Mouse (Mus musculus) ES-E14 (cell line): ENCODE measurements around the gene Tex38. TPM values are rescaled to one million over a fixed set of nuclear protein-coding genes. Genes with fewer than 3 reads are reported as not detected.

Experiments
- DNase-seq: peaks from one replicate; pipeline ENCODE4 v3.0.0-alpha.2; 2013; ENCODE audit warnings: low read depth, low spot score
- H3K27ac ChIP-seq: 2 replicates; pipeline ENCODE4 v1.5.1; 2012; ENCODE audit warnings: low read depth, mild to moderate bottlenecking, low read length, moderate library complexity, mixed read lengths; ENCODE audit not compliant: poor library complexity, insufficient read depth, severe bottlenecking
- H3K36me3 ChIP-seq: 2 replicates; pipeline ENCODE4 v1.6.1; 2012; ENCODE audit warnings: mild to moderate bottlenecking, low read length, moderate library complexity, mixed read lengths; ENCODE audit not compliant: control insufficient read depth, poor library complexity, insufficient read depth, severe bottlenecking
- H3K4me1 ChIP-seq, 2 experiments: fragments of 150-350 bp in 1 of 2; sonication (generic) in 1 of 2; 2 replicates each; pipeline ENCODE4 v1.6.1; 2012; ENCODE audit warnings: low read length in 2 of 2, mild to moderate bottlenecking in 1 of 2, mixed read lengths in 1 of 2; ENCODE audit not compliant: control insufficient read depth in 2 of 2, insufficient read depth in 2 of 2, poor library complexity in 1 of 2
- H3K4me3 ChIP-seq, 2 experiments: fragments of 150-350 bp in 1 of 2; sonication (generic) in 1 of 2; 2 replicates each; pipeline ENCODE4 v1.5.1; 2012; ENCODE audit warnings: low read length in 2 of 2, low read depth in 1 of 2, mild to moderate bottlenecking in 1 of 2, mixed read lengths in 1 of 2; ENCODE audit not compliant: insufficient read depth in 1 of 2, poor library complexity in 1 of 2, severe bottlenecking in 1 of 2
- H3K9ac ChIP-seq: 2 replicates; pipeline ENCODE4 v1.6.1; 2012; ENCODE audit warnings: low read depth, mild to moderate bottlenecking, low read length, mixed read lengths; ENCODE audit not compliant: poor library complexity, insufficient read depth, severe bottlenecking
- H3K9me3 ChIP-seq: fragments of 150-350 bp; sonication (generic); 2 replicates; pipeline ENCODE4 v1.6.1; 2012; ENCODE audit warnings: low read depth, mild to moderate bottlenecking, low read length; ENCODE audit not compliant: control insufficient read depth, insufficient read depth
- CHD2 ChIP-seq: IDR thresholded peaks from 2 replicates; pipeline ENCODE4 v1.6.1; 2014; ENCODE audit warnings: mild to moderate bottlenecking, low read depth, low read length, inconsistent platforms
- HCFC1 ChIP-seq: IDR thresholded peaks from 2 replicates; pipeline ENCODE4 v1.6.1; 2012; ENCODE audit warnings: low read length, inconsistent platforms, borderline replicate concordance; ENCODE audit not compliant: insufficient read depth
- MAFK ChIP-seq: IDR thresholded peaks from 2 replicates; pipeline ENCODE4 v1.6.1; 2014; ENCODE audit warnings: mild to moderate bottlenecking, low read depth, low read length, inconsistent platforms; ENCODE audit not compliant: insufficient read depth
- ZC3H11A ChIP-seq: IDR thresholded peaks from 2 replicates; pipeline ENCODE4 v1.6.1; 2012; ENCODE audit warnings: low read depth, mild to moderate bottlenecking, inconsistent platforms, low read length, borderline replicate concordance
- ZNF384 ChIP-seq: IDR thresholded peaks from 2 replicates; pipeline ENCODE4 v1.6.1; 2012; ENCODE audit warnings: low read depth, low read length, inconsistent platforms
- in situ Hi-C, 2 experiments: fragments of 600-800 bp; cut with MboI; formaldehyde crosslinking; loops; one replicate each; pipeline ENCODE4 v1.15.1; 2025; ENCODE audit warnings: low sequenced_read_pairs in 2 of 2, inconsistent platforms in 1 of 2; ENCODE audit not compliant: unreplicated experiment in 2 of 2
- total RNA-seq: library from RNA; depleted of rRNA; stranded (reverse); fragments of 300-350 nt; gene quantifications from 2 replicates; pipeline ENCODE4 v1.2.3, GENCODE M21; 2012

Gene Tex38
- total RNA-seq, 1 experiment, result not detected

- no peak overlapping the region for H3K9ac ChIP-seq
- H3K27ac ChIP-seq, result no peak overlapping the region
- H3K9me3 ChIP-seq, result no peaks in the 10 kb centered on the region
- TF ChIP-seq CHD2 (no peak), ZNF384 (no peak), HCFC1 (no peak), ZC3H11A (no peak), MAFK (no peak)
- H3K4me1 ChIP-seq, result peaks cover 0 to 6% of the 10 kb centered on the region in 2 experiments; a peak in 2 of 4 replicates
- in situ Hi-C loops, result no loop called here
- peaks cover 4% of the 10 kb centered on the region; the same call in 1 of the 2 replicates for H3K36me3 ChIP-seq
- no peak overlapping the region for H3K4me3 ChIP-seq
- no peak for DNase-seq
These were observed 1.4 kb upstream of the Tex38 start for GRCm38 (mm10) chr4:115782026-115782805.

- H3K36me3 ChIP-seq, result 0 out of 2 replicates have a peak, but pooled peaks cover 2% of the 10 kb centered on the region
- H3K27ac ChIP-seq, result no peak overlapping the region
- no peaks in the 10 kb centered on the region for H3K9me3 ChIP-seq
- H3K4me1 ChIP-seq, result peaks cover 0 to 3% of the 10 kb centered on the region in 2 experiments; a peak in 1 of 4 replicates
- in situ Hi-C loops, result no loop called here
- TF ChIP-seq CHD2 (no peak), HCFC1 (no peak), ZC3H11A (no peak), ZNF384 (no peak), MAFK (no peak)
- H3K4me3 ChIP-seq, result no peak overlapping the region
- no peak overlapping the region for H3K9ac ChIP-seq
- DNase-seq, result no peak
These were observed 549 bp downstream of the Tex38 start for GRCm38 (mm10) chr4:115780269-115780668.

DNA sequence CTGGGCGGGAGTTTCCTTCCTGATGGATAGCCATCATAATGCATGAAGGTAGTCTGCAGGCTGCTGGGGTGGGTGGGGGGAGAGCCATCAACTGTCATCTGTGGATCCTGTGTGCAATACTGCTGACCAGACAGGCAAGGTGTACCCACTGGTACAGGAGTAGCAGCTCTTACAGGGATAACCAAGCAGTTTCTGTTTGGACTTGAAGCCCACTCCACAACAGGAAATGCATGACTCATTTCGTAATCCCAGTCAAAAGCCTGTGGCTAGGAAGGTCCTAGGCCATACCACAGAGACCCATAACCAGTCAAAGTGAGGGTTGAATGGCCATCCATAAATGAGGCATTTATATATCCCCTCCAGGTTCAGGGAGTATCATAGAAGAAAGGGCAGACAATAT, 3.2 kb downstream of the Tex38 start:
- in situ Hi-C loops, result no loop called here
- Histone ChIP-seq H3K9ac (no peak overlapping the region), H3K36me3 (0 out of 2 replicates have a peak, but pooled peaks cover 2% of the 10 kb centered on the region), H3K4me3 (no peak overlapping the region), H3K4me1 (no peaks in the 10 kb centered on the region), H3K9me3 (no peaks in the 10 kb centered on the region), H3K27ac (no peak overlapping the region)
- no peak for DNase-seq
- TF ChIP-seq MAFK, result no peak

DNA sequence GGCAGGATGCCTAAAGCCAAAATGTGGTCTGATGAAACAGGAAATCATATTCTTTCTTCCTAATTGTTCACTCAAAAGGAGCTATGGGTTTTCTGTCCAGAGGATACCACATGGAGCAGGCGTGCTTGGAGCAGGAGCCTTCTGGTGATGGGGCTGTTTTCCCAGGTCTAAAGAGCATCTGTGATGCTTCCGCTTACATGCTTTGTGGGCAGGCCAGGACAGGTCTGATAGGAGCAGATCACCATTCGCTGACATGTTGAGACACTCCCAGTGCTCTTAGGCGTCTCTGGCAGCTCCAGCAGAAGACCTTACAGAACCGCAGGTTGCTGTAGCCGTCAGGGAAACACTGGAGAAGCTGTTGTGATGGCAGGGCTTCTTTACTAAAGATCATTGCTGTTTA, 5.8 kb downstream of the Tex38 start:
- DNase-seq, result no peak
- Histone ChIP-seq H3K4me1 (no peaks in the 10 kb centered on the region), H3K36me3 (0 out of 2 replicates have a peak, but pooled peaks cover 2% of the 10 kb centered on the region)

More for the DNA sequence above, 5.8 kb downstream of the Tex38 start:
- in situ Hi-C loops, result no loop called here
- no peak overlapping the region for H3K27ac ChIP-seq
- H3K4me3 ChIP-seq, result no peak overlapping the region
- no peaks in the 10 kb centered on the region for H3K9me3 ChIP-seq
- no peak overlapping the region for H3K9ac ChIP-seq
- TF ChIP-seq MAFK (no peak), CHD2 (no peak)
